Mouse (Mus musculus) midbrain, embryonic 13.5 days (tissue): ENCODE results near the gene Trappc2l. TPM values are rescaled to one million over a fixed set of nuclear protein-coding genes. Genes with fewer than 3 reads are reported as not detected.

Experiments used
- ATAC-seq: fragments of 200-750 bp; cut with Nextera tagmentation; 2 replicates; pipeline ENCODE4 v1.8.0; 2017; ENCODE audit warnings: mild to moderate bottlenecking, moderate TSS enrichment, moderate library complexity
- H3K27ac ChIP-seq: fragments of 300-500 bp; sonication (generic); 2 replicates; pipeline ENCODE4 v1.5.1; 2015; ENCODE audit warnings: inconsistent platforms, mild to moderate bottlenecking, moderate library complexity
- H3K27me3 ChIP-seq: fragments of 300-500 bp; sonication (generic); 2 replicates; pipeline ENCODE4 v1.6.1; 2015; ENCODE audit warnings: mild to moderate bottlenecking, inconsistent platforms
- H3K36me3 ChIP-seq: fragments of 300-500 bp; sonication (generic); 2 replicates; pipeline ENCODE4 v1.6.1; 2015; ENCODE audit warnings: mild to moderate bottlenecking, inconsistent platforms
- H3K4me1 ChIP-seq: fragments of 300-500 bp; sonication (generic); replicated peaks from 2 replicates; pipeline ENCODE4 v1.6.1; 2015; ENCODE audit warnings: inconsistent platforms
- H3K4me2 ChIP-seq: fragments of 300-500 bp; sonication (generic); replicated peaks from 2 replicates; pipeline ENCODE4 v1.6.1; 2015; ENCODE audit warnings: moderate library complexity, mild to moderate bottlenecking, inconsistent platforms
- H3K4me3 ChIP-seq: fragments of 300-500 bp; sonication (generic); replicated peaks from 2 replicates; pipeline ENCODE4 v1.5.1; 2015; ENCODE audit warnings: mild to moderate bottlenecking, inconsistent platforms
- H3K9ac ChIP-seq: fragments of 300-500 bp; sonication (generic); replicated peaks from 2 replicates; pipeline ENCODE4 v1.6.1; 2015; ENCODE audit warnings: mild to moderate bottlenecking, inconsistent platforms
- H3K9me3 ChIP-seq: fragments of 300-500 bp; sonication (generic); 2 replicates; pipeline ENCODE4 v1.6.1; 2016; ENCODE audit warnings: mild to moderate bottlenecking, inconsistent platforms
- WGBS: fragments of 180-500 bp; shearing (Covaris S2); methylation state at CpG from one replicate; pipeline ENCODE4 v1.1.7; 2015; 5-methylcytosine and 5-hydroxymethylcytosine counted together
- polyA plus RNA-seq: library from polyadenylated mRNA; unstranded; fragments of >200 nt; fragmentation: Nextera tagmentation; extraction: Ambion mirVana; gene quantifications from 2 replicates; pipeline ENCODE4 v1.2.1, GENCODE M21; 2015

Gene Trappc2l
- polyA plus RNA-seq, 1 experiment from 2014 or later, result 98.5 TPM

GRCm38 (mm10) chr8:122586171-122586570 lies 25.3 kb upstream of the Trappc2l start:
- H3K9ac ChIP-seq, result no peak overlapping the region
- 58% methylated on average over 7 of the region's 7 CpGs for WGBS
- no peak for ATAC-seq
- H3K4me2 ChIP-seq, result no peak overlapping the region
- H3K27ac ChIP-seq, result no peak overlapping the region
- H3K27me3 ChIP-seq, result no peaks in the 10 kb centered on the region
- no peaks in the 10 kb centered on the region for H3K36me3 ChIP-seq
- H3K9me3 ChIP-seq, result no peaks in the 10 kb centered on the region
- H3K4me1 ChIP-seq, result peaks cover 11% of the 10 kb centered on the region; the same call in 1 of the 2 replicates
- H3K4me3 ChIP-seq, result no peak overlapping the region

GRCm38 (mm10) chr8:122586749-122587148 lies 24.7 kb upstream of the Trappc2l start:
- WGBS, result 85% methylated on average over 10 of the region's 10 CpGs
- Histone ChIP-seq H3K4me1 (peaks cover 11% of the 10 kb centered on the region; the same call in 1 of the 2 replicates), H3K27me3 (no peaks in the 10 kb centered on the region), H3K36me3 (no peaks in the 10 kb centered on the region), H3K9me3 (no peaks in the 10 kb centered on the region), H3K27ac (no peak overlapping the region), H3K9ac (no peak overlapping the region), H3K4me2 (no peak overlapping the region), H3K4me3 (no peak overlapping the region)
- ATAC-seq, result no peak

GRCm38 (mm10) chr8:122593240-122593639 lies 18.2 kb upstream of the Trappc2l start:
- no peak overlapping the region for H3K4me2 ChIP-seq
- H3K27me3 ChIP-seq, result no peaks in the 10 kb centered on the region
- WGBS, result 78% methylated on average over 12 of the region's 12 CpGs
- no peak overlapping the region for H3K4me3 ChIP-seq
- no peaks in the 10 kb centered on the region for H3K36me3 ChIP-seq
- no peak overlapping the region; the same call in 1 of the 2 replicates for H3K9ac ChIP-seq
- H3K4me1 ChIP-seq, result no peaks in the 10 kb centered on the region
- H3K27ac ChIP-seq, result 0 out of 2 replicates have a peak overlapping the region, but pooled peaks have one; percentile 47
- H3K9me3 ChIP-seq, result no peaks in the 10 kb centered on the region
- no peak for ATAC-seq

GRCm38 (mm10) chr8:122593783-122594507 lies 17.5 kb upstream of the Trappc2l start:
- peak overlapping the region; percentile 47; the same call in 1 of the 2 replicates for H3K27ac ChIP-seq
- ATAC-seq, result no peak
- no peak overlapping the region for H3K4me3 ChIP-seq
- 83% methylated on average over 19 of the region's 19 CpGs for WGBS
- H3K9me3 ChIP-seq, result no peaks in the 10 kb centered on the region
- no peak overlapping the region for H3K9ac ChIP-seq
- H3K4me2 ChIP-seq, result no peak overlapping the region
- no peaks in the 10 kb centered on the region for H3K4me1 ChIP-seq
- no peaks in the 10 kb centered on the region for H3K36me3 ChIP-seq
- no peaks in the 10 kb centered on the region for H3K27me3 ChIP-seq

GRCm38 (mm10) chr8:122596031-122596430 lies 15.4 kb upstream of the Trappc2l start:
- no peak for ATAC-seq

GRCm38 (mm10) chr8:122600666-122601065 lies 10.8 kb upstream of the Trappc2l start:
- Histone ChIP-seq H3K4me3 (no peak overlapping the region), H3K4me1 (no peaks in the 10 kb centered on the region), H3K36me3 (no peaks in the 10 kb centered on the region), H3K9ac (no peak overlapping the region), H3K27ac (no peak overlapping the region), H3K4me2 (no peak overlapping the region), H3K27me3 (no peaks in the 10 kb centered on the region), H3K9me3 (no peaks in the 10 kb centered on the region)
- WGBS, result 90% methylated on average over 9 of the region's 9 CpGs
- ATAC-seq, result no peak

More at GRCm38 (mm10) chr8:122596031-122596430, 15.4 kb upstream of the Trappc2l start:
- no peak overlapping the region for H3K4me2 ChIP-seq
- 61% methylated on average over 4 of the region's 4 CpGs for WGBS
- no peaks in the 10 kb centered on the region for H3K36me3 ChIP-seq
- no peak overlapping the region for H3K27ac ChIP-seq
- no peaks in the 10 kb centered on the region for H3K4me1 ChIP-seq
- H3K9ac ChIP-seq, result no peak overlapping the region
- no peaks in the 10 kb centered on the region for H3K27me3 ChIP-seq
- H3K9me3 ChIP-seq, result no peaks in the 10 kb centered on the region
- no peak overlapping the region for H3K4me3 ChIP-seq

GRCm38 (mm10) chr8:122604640-122605039 lies 6.8 kb upstream of the Trappc2l start:
- H3K4me1 ChIP-seq, result no peaks in the 10 kb centered on the region
- H3K4me3 ChIP-seq, result no peak overlapping the region
- no peak overlapping the region for H3K4me2 ChIP-seq
- ATAC-seq, result no peak
- WGBS, result 65% methylated on average over 1 of the region's 1 CpGs
- H3K9ac ChIP-seq, result no peak overlapping the region
- H3K9me3 ChIP-seq, result no peaks in the 10 kb centered on the region
- H3K27me3 ChIP-seq, result no peaks in the 10 kb centered on the region
- no peak overlapping the region for H3K27ac ChIP-seq
- H3K36me3 ChIP-seq, result no peaks in the 10 kb centered on the region

- no peaks in the 10 kb centered on the region for H3K27me3 ChIP-seq
Observed at GRCm38 (mm10) chr8:122605367-122605766, 6.1 kb upstream of the Trappc2l start.

GRCm38 (mm10) chr8:122606810-122607209 lies 4.6 kb upstream of the Trappc2l start:
- Histone ChIP-seq H3K27ac (no peak overlapping the region), H3K27me3 (no peaks in the 10 kb centered on the region), H3K36me3 (no peaks in the 10 kb centered on the region), H3K4me1 (peaks cover 9% of the 10 kb centered on the region), H3K9me3 (no peaks in the 10 kb centered on the region), H3K4me2 (no peak overlapping the region), H3K4me3 (no peak overlapping the region), H3K9ac (no peak overlapping the region)
- no peak for ATAC-seq
- WGBS, result 89% methylated on average over 11 of the region's 12 CpGs

More at GRCm38 (mm10) chr8:122605367-122605766, 6.1 kb upstream of the Trappc2l start:
- Histone ChIP-seq H3K36me3 (no peaks in the 10 kb centered on the region), H3K9me3 (no peaks in the 10 kb centered on the region), H3K4me2 (no peak overlapping the region), H3K27ac (no peak overlapping the region), H3K4me1 (peaks cover 2% of the 10 kb centered on the region), H3K4me3 (no peak overlapping the region), H3K9ac (no peak overlapping the region)
- 85% methylated on average over 4 of the region's 4 CpGs for WGBS
- ATAC-seq, result no peak

GRCm38 (mm10) chr8:122610209-122610608 lies 1.2 kb upstream of the Trappc2l start:
- Histone ChIP-seq H3K4me2 (peak overlapping the region; percentile 93), H3K9ac (no peak overlapping the region), H3K27ac (no peak overlapping the region), H3K4me1 (peaks cover 21% of the 10 kb centered on the region), H3K4me3 (0 out of 2 replicates have a peak overlapping the region, but pooled peaks have one; percentile 61), H3K27me3 (no peaks in the 10 kb centered on the region), H3K36me3 (0 out of 2 replicates have a peak, but pooled peaks cover 5% of the 10 kb centered on the region), H3K9me3 (no peaks in the 10 kb centered on the region)
- no peak for ATAC-seq
- 57% methylated on average over 4 of the region's 4 CpGs for WGBS

GRCm38 (mm10) chr8:122610612-122611277 lies 695 bp upstream of the Trappc2l start:
- Histone ChIP-seq H3K4me2 (peak overlapping the region; percentile 93), H3K27ac (peak overlapping the region; percentile 74), H3K4me1 (peaks cover 21% of the 10 kb centered on the region), H3K27me3 (no peaks in the 10 kb centered on the region), H3K36me3 (0 out of 2 replicates have a peak, but pooled peaks cover 7% of the 10 kb centered on the region), H3K9ac (peak overlapping the region; percentile 72), H3K4me3 (peak overlapping the region; percentile 61), H3K9me3 (no peaks in the 10 kb centered on the region)
- WGBS, result 2% methylated on average over 20 of the region's 20 CpGs
- peak; percentile 12; the same call in 1 of the 2 replicates for ATAC-seq

GRCm38 (mm10) chr8:122616181-122616905 lies 4.9 kb downstream of the Trappc2l start:
- Histone ChIP-seq H3K4me1 (peaks cover 28% of the 10 kb centered on the region), H3K9me3 (no peaks in the 10 kb centered on the region), H3K27ac (no peak overlapping the region), H3K36me3 (0 out of 2 replicates have a peak, but pooled peaks cover 7% of the 10 kb centered on the region), H3K9ac (no peak overlapping the region), H3K4me3 (no peak overlapping the region), H3K4me2 (no peak overlapping the region), H3K27me3 (no peaks in the 10 kb centered on the region)
- ATAC-seq, result no peak
- WGBS, result 81% methylated on average over 9 of the region's 9 CpGs
